Mouse (Mus musculus) thymus, postnatal 10 days (tissue): Measurements from ENCODE around the gene Acsbg2.

Experiments
- DNase-seq, 2 experiments: peaks; one replicate each; pipeline ENCODE4 v3.0.0; 2021; ENCODE audit warnings: low spot score in 2 of 2

The Acsbg2 gene

DNA sequence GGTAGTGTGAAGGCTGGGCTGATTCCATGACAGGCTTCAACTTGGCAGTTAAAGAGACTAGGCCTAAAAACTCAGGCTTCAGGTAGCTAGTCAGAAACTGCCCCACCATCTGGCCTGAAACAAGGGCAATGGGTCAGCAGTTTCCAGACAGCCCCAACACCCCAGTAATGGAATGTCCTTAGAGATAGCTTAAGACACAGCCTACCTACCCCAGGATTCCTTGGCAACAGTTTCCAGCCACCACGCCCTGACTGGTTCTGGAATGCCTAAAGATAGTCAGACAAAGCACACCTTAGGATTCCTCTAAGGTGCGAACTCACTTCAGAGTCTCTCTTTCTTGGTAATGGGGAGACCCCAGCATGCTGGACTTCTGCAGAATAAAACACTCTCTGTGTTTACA is 51.9 kb downstream of the Acsbg2 start:
- DNase-seq: no peak

DNA sequence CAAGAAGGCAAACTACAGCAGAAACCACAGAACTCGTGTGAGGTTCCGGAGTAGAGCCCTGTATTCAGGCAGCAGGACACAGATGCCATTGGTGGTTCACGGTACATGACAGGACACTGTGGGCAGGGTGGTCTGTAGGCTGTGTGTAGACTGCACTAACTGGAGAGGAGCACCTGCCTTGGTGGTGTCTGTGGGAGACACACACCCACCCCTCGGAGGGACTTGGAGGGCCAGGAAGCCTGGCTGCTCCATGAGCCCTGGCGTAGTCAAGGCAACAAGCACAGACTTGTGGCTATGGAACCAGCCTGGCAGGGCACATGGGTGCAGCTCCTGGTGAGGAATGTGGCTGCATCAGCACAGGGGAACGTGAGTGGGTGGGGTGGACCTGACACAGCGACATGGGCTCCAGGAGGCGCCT is 54.5 kb downstream of the Acsbg2 start:
- DNase-seq: peak; percentile 35 to 42

DNA sequence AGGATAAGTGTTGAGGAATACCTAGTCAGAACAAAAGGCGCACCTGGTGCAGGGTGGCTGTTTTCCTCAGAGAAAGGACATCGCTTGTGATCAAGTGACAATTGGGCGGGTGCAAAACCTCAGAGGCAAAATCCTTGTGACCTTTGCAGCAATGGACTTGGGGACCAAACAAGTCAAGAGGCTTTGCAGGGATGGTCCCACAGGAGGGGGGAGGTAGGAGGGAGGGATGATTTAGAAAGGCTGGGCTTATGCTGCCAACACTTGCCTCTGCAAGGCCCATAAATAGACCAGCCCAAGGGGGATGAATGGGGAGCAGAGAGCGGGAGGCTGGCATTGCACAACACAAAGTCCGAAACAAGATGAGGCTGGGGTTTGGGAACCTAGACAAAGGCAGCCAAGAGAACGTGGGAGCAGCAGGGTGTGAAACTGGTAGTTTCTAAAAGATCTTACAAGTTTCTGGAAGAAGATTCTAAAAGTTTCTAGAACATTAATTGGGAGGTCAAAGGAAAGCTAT is 55.2 kb downstream of the Acsbg2 start:
- no peak for DNase-seq

DNA sequence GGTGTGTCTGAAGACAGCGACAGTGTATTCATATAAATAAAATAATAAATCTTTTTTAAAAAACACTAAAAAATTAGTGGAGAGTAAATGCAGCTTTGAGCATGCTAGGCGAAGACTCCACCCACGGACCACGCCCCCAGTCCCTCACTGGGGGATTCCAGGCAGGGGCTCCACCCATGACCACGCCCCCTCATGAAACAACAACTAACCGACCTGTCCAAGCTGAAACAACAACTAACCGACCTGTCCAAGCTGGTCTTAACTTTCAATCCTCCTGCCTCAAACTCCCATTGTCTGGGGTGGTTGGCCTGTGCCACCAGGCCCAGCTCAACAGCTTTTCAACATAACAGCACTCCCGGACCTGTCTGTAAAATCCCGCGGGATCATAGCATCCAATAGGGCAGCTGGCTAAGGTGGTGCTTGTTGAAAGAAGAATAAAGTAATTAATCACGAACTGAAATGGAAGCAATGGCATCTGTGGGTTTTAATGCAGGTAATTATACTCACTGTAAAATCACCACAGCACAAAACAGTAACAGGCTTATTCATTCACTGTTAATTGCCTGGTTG is 56.1 kb downstream of the Acsbg2 start:
- DNase-seq: no peak

GRCm38 (mm10) chr17:56815057-56815345 is 59.2 kb downstream of the Acsbg2 start:
- no peak for DNase-seq

DNA sequence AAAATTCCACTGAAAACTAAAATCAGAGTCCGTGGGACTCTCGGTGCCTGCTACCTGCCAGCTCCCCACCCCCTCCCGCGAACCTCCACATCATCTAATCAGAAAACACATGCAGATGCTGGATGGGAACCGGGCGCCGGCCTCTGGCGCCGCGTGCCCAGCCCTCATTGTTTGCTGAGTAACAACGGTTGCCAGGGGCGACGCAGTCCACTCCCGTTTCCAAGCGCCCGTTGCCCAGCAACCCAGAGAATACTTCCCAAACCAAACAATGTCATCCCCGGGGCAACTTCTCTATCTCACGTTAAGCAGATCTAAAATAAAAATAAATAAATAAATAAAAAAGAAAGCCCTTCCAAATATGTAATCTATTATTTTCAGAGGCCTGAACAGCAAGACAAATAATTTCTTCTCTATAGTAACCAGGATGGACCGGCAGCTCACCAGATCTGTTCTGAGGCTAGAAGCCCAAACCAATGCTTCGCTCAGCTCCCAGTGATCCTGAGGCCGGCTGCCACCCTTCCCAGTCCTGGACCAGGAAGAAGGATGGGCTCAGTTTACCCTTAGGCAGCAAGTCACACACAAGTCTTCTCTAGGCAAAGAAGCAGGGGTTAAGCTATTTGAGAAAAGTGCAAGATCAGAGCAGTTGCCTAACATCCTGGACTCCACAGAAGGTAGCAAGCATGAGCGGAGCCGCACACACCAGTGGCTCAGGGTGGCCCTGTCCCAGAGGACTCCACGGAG is 59.8 kb downstream of the Acsbg2 start:
- no peak for DNase-seq

DNA sequence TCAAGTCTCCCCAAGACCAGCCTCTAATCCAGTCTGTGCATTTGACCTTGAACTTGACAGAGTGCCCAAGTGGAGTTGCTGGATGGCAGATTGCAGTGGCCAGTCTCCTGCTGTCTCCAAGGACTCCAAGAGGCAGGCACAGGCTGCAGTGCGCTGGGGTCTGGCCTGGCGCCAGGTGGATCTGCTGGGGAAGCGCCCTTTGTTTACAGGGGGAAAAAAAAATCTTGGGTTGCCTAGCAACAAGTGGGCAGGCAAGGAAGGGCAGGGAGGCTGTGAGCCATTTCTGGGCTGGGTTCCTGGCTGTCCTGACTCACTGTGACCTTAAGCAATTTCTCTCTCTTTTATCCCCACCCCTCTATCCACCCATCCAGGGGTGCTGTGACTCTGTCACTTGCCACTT is 64.0 kb downstream of the Acsbg2 start:
- no peak for DNase-seq

GRCm38 (mm10) chr17:56808518-56808917 is 65.7 kb downstream of the Acsbg2 start:
- DNase-seq: peak; percentile 30 to 54

GRCm38 (mm10) chr17:56805784-56806183 is 68.5 kb downstream of the Acsbg2 start:
- no peak for DNase-seq

DNA sequence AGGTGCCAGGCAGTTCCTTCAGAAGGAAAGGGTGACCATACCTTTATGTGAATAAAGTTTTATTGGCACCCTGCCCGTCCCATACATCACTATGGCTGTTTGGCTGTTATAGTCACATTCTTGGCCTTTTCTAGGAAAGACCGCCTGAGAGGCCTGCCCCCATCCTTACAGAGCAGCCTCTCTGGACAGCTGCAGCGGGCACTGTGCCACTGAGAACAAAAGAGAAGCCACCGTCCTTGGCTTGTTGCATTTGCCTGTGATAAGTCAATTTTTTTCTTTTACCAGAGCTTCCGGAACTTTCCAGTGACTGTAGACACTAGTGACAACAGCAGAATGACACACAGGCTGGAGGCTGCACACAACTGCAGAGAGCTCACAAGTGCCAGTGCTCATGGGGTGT is 69.3 kb downstream of the Acsbg2 start:
- no peak for DNase-seq

GRCm38 (mm10) chr17:56802065-56802464 is 72.2 kb downstream of the Acsbg2 start:
- no peak for DNase-seq

DNA sequence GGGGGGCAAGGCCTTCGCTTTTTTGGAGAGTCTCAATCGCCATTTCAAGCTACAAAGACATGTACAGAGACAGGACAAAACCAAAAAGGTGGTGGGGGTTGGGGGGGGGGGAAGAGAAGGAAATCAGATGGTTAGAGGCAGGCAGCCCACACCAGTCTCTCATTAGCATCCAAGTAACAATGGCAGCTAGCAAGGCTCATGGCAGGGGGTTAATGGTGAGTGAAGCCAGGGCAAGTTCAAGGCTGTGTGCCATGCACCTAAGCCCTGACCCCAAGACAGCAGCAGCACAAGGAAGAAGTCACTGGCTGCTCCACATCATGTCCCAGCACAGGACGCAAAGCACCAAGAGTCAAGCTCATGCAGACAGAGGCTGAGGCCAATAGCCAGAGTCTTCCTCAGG is 75.0 kb downstream of the Acsbg2 start:
- no peak for DNase-seq

DNA sequence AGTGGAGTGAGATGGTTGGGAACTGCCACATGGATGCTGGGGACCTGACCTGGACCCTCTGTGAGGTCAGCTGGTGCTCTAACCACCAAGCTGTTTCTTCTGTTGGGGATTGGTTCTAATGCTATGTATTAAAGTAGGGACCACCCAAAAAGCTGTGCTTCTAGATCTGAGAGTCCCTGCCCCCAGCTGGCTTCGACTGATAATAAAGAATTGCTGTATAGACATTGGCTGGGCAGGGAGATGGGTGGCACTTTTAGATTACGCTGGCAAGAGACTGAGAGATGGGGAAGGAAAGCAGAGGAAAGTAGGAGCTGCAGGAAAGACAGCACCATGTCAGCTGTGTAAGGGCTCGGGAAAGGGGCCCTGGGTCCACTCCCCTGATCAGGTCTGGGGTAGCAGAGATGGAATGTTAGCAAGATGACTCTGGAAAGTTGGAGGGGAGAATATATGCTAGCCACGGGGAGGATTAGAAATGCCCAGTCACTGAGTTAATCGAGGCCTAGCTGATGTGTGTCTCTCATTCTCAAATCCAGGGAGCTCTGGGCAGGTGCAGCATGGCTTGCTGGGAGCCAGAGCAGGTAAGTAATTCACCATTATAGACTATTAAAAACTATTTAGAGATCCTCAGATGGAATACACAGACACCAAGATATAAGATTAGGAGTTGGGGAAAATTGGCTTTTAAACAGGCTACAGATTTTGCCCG is 80.5 kb downstream of the Acsbg2 start:
- no peak for DNase-seq
